Mouse (Mus musculus): ENCODE data around the gene C1qtnf12. TPM values are rescaled to one million over a fixed set of nuclear protein-coding genes. Genes with fewer than 3 reads are reported as not detected.

C1qtnf12 gene
- total and polyA plus RNA-seq, 3 experiments: 21.1 to 25.0 (median 24.5) TPM

GRCm38 (mm10) chr4:155943534-155944249 is 18.4 kb upstream of the C1qtnf12 start, which contains the start of gene Ube2j2:
Gene Ube2j2 (plus strand): TSS chr4:155943831.
- Histone ChIP-seq H3K36me3 (replicated peaks in 1 of 2; ENCODE audit: control insufficient read depth in 1 of 2, insufficient read depth in 1 of 2, low read length in 1 of 2) (peaks cover 21 to 32% of the 10 kb centered on the region in 2 experiments), H3K27me3 (replicated peaks) (no peaks in the 10 kb centered on the region), H3K79me2 (replicated peaks; ENCODE audit: control insufficient read depth, extremely low read depth, insufficient read depth, poor library complexity, severe bottlenecking) (peaks cover 51% of the 10 kb centered on the region), H3K9me3 (replicated peaks; ENCODE audit: low read length) (no peaks in the 10 kb centered on the region), H3K4me3 (replicated peaks in 1 of 3; ENCODE audit: low read depth in 2 of 3, low read length in 2 of 3, poor library complexity in 1 of 3) (peak within 1 kb of the TSS; percentile 91 to 98 (median 96)), H3K4me1 (ENCODE audit: control insufficient read depth in 1 of 2, insufficient read depth in 2 of 2) (peaks cover 11 to 30% of the 10 kb centered on the region in 2 experiments), H3K9ac (ENCODE audit: insufficient read depth, low read depth) (peak within 1 kb of the TSS; percentile 90), H3K4me2 (ENCODE audit: insufficient read depth, low read depth, poor library complexity, severe bottlenecking) (peak within 1 kb of the TSS; percentile 93), H3K27ac (ENCODE audit: insufficient read depth, low read depth) (peak within 1 kb of the TSS; percentile 26)
- dilution Hi-C loops (cut with MboI; ENCODE audit: extremely low pct_ligation_motif_present, extremely low pct_unique_long_range_greater_than_20kb, low sequenced_read_pairs) (no loop called here), in situ Hi-C loops (cut with MboI; ENCODE audit: low pct_ligation_motif_present, low pct_unique_long_range_greater_than_20kb, low sequenced_read_pairs) (loop anchor here (5.0 to 10.0 kb wide), 2 partner anchors 51 to 109 kb away; partner anchors contain the start of genes Acap3, Aurkaip1, Mxra8 and Pusl1)
- TF ChIP-seq NELFE (IDR thresholded peaks at IDR 0.05; ENCODE audit: low read depth, low read length): peak; percentile 84; the same call in 1 of the 2 replicates
- peak; percentile 75 for TF ChIP-seq MAX (IDR thresholded peaks at IDR 0.05; ENCODE audit: low read length)
- TF ChIP-seq JUND (conservative IDR thresholded peaks at IDR 0.05; ENCODE audit: low read depth, low read length): no peak
- no peak for TF ChIP-seq ZMIZ1 (IDR thresholded peaks at IDR 0.05; ENCODE audit: low read depth, low read length)
- peak; percentile 96 for TF ChIP-seq SIN3A (IDR thresholded peaks at IDR 0.05; ENCODE audit: low read length)
- no peak for TF ChIP-seq EP300 (IDR thresholded peaks at IDR 0.05; ENCODE audit: low read length)
- TF ChIP-seq UBTF (IDR thresholded peaks at IDR 0.05; ENCODE audit: low read depth, low read length): peak; percentile 78; the same call in 1 of the 2 replicates
- TF ChIP-seq USF1 (IDR thresholded peaks at IDR 0.05; ENCODE audit: low read depth, low read length): no peak
- peak; percentile 96 for TF ChIP-seq ELF1 (IDR thresholded peaks at IDR 0.05; ENCODE audit: low read depth, low read length)
- peak; percentile 68; the same call in 1 of the 2 replicates for TF ChIP-seq POLR2AphosphoS2 (IDR thresholded peaks at IDR 0.05; ENCODE audit: low read depth, low read length)
- TF ChIP-seq PAX5 (IDR thresholded peaks at IDR 0.05; ENCODE audit: low read length): no peak
- TF ChIP-seq GABPA (IDR thresholded peaks at IDR 0.05; ENCODE audit: insufficient replicate concordance, low read depth, low read length): peak; percentile 86; the same call in 1 of the 2 replicates
- peak; percentile 27; the same call in 1 of the 2 replicates for TF ChIP-seq SMC3 (IDR thresholded peaks at IDR 0.05; ENCODE audit: low read depth, low read length)
- peak; percentile 95 for TF ChIP-seq NRF1 (IDR thresholded peaks at IDR 0.05; ENCODE audit: low read depth, low read length)
- peak; percentile 98 for TF ChIP-seq HCFC1 (IDR thresholded peaks at IDR 0.05; ENCODE audit: low read depth, low read length)
- peak; percentile 76 for TF ChIP-seq CHD2 (IDR thresholded peaks at IDR 0.05; ENCODE audit: low read length)
- TF ChIP-seq MYC (IDR thresholded peaks at IDR 0.05; ENCODE audit: low read depth, low read length): peak; percentile 61; the same call in 1 of the 2 replicates
- TF ChIP-seq ZC3H11A (IDR thresholded peaks at IDR 0.05; ENCODE audit: low read depth, low read length): no peak
- TF ChIP-seq JUN (IDR thresholded peaks at IDR 0.05; ENCODE audit: insufficient read depth, low read depth, low read length): no peak
- peak; percentile 86 for TF ChIP-seq RCOR1 (conservative IDR thresholded peaks at IDR 0.05; ENCODE audit: low read depth, low read length)
- TF ChIP-seq IRF4 (IDR thresholded peaks at IDR 0.05; ENCODE audit: low read depth, low read length): peak; percentile 88
- TF ChIP-seq CHD1 (IDR thresholded peaks at IDR 0.05; ENCODE audit: low read depth, low read length): peak; percentile 33; the same call in 1 of the 2 replicates
- TF ChIP-seq E2F4 (IDR thresholded peaks at IDR 0.05; ENCODE audit: insufficient replicate concordance, low read depth, low read length): no peak
- peak; percentile 40; the same call in 1 of the 2 replicates for TF ChIP-seq ETS1 (conservative IDR thresholded peaks at IDR 0.05; ENCODE audit: low read depth, low read length)
- TF ChIP-seq BHLHE40 (IDR thresholded peaks at IDR 0.05; ENCODE audit: low read depth, low read length): no peak; the same call in 1 of the 2 replicates
- TF ChIP-seq MXI1 (IDR thresholded peaks at IDR 0.05; ENCODE audit: low read depth, low read length): peak; percentile 90
- TF ChIP-seq POLR2A (IDR thresholded peaks at IDR 0.05; ENCODE audit: low read depth, low read length): peak; percentile 89
- TF ChIP-seq MEF2A (IDR thresholded peaks at IDR 0.05; ENCODE audit: borderline replicate concordance, low read depth, low read length): peak; percentile 92
- no peak for TF ChIP-seq ZNF384 (IDR thresholded peaks at IDR 0.05; ENCODE audit: low read depth, low read length)
- TF ChIP-seq USF2 (conservative IDR thresholded peaks at IDR 0.05; ENCODE audit: low read depth, low read length): no peak
- TF ChIP-seq RAD21 (IDR thresholded peaks at IDR 0.05; ENCODE audit: low read depth, low read length): no peak; the same call in 1 of the 2 replicates
- peak; percentile 93 for TF ChIP-seq MAZ (IDR thresholded peaks at IDR 0.05; ENCODE audit: low read depth, low read length)
- peak; percentile 98 for TF ChIP-seq KAT2A (IDR thresholded peaks at IDR 0.05; ENCODE audit: insufficient replicate concordance, low read length)
- peak; percentile 90 for TF ChIP-seq TCF12 (IDR thresholded peaks at IDR 0.05; ENCODE audit: low read depth, low read length)
- peak; percentile 82 for TF ChIP-seq TBP (conservative IDR thresholded peaks at IDR 0.05; ENCODE audit: low read depth, low read length)
- TF ChIP-seq CTCF (conservative IDR thresholded peaks at IDR 0.05 in 1 of 2, IDR thresholded peaks at IDR 0.05 in 1 of 2; ENCODE audit: low read depth in 2 of 2, low read length in 2 of 2): no peak
- TF ChIP-seq MAFK (IDR thresholded peaks at IDR 0.05; ENCODE audit: insufficient replicate concordance, low read length): no peak
- TF ChIP-seq ZKSCAN1 (IDR thresholded peaks at IDR 0.05; ENCODE audit: borderline replicate concordance, low read depth, low read length): no peak; the same call in 1 of the 2 replicates
- DNase-seq (ENCODE audit: extremely low read depth): peak; percentile 93
